Mouse (Mus musculus) C2C12 (cell line): ENCODE data around the gene Tmem127. TPM values are rescaled to one million over a fixed set of nuclear protein-coding genes. Genes with fewer than 3 reads are reported as not detected.
"Not testable (repeated sequence)": the region's sequence is repeated elsewhere in the genome, so short reads cannot be mapped to it uniquely, and the experiment has no call there.

ENCODE experiments used
- H3K27me3 ChIP-seq: one replicate; pipeline ENCODE4 v1.6.1; 2011; ENCODE audit not compliant: control insufficient read depth, insufficient read depth, insufficient read length
- H3K36me3 ChIP-seq: one replicate; pipeline ENCODE4 v1.6.1; 2011; ENCODE audit not compliant: control insufficient read depth, insufficient read depth
- H3K4me3 ChIP-seq: one replicate; pipeline ENCODE4 v1.5.1; 2011; ENCODE audit warnings: mild to moderate bottlenecking, control low read depth; ENCODE audit not compliant: poor library complexity, insufficient read depth, severe bottlenecking
- H3K79me2 ChIP-seq: one replicate; pipeline ENCODE4 v1.6.1; 2011; ENCODE audit not compliant: control insufficient read depth, insufficient read depth
- H3K79me3 ChIP-seq: one replicate; pipeline ENCODE4 v1.6.1; 2011; ENCODE audit warnings: low read depth, control low read depth
- H3ac ChIP-seq: one replicate; pipeline ENCODE3; 2011; ENCODE audit warnings: low read depth; ENCODE audit not compliant: control insufficient read depth, insufficient read length
- CEBPB ChIP-seq: IDR thresholded peaks from one replicate; pipeline ENCODE4 v1.6.1; 2011; ENCODE audit warnings: low read depth, mild to moderate bottlenecking, control low read depth, moderate library complexity
- CTCF ChIP-seq: IDR thresholded peaks from one replicate; pipeline ENCODE4 v1.5.1; 2011; ENCODE audit not compliant: control insufficient read depth, insufficient read depth, insufficient read length
- FOSL1 ChIP-seq: IDR thresholded peaks from one replicate; pipeline ENCODE4 v1.8.0; 2011; ENCODE audit warnings: mild to moderate bottlenecking, low read length; ENCODE audit not compliant: poor library complexity, insufficient read depth, severe bottlenecking
- MAX ChIP-seq: IDR thresholded peaks from one replicate; pipeline ENCODE4 v1.6.1; 2011; ENCODE audit warnings: mild to moderate bottlenecking, control low read depth
- MYOD1 ChIP-seq: IDR thresholded peaks from one replicate; pipeline ENCODE4 v1.6.1; 2011; ENCODE audit warnings: low read depth; ENCODE audit not compliant: control insufficient read depth, insufficient read length
- MYOG ChIP-seq: IDR thresholded peaks from one replicate; pipeline ENCODE4 v1.6.1; 2011; ENCODE audit not compliant: control insufficient read depth, insufficient read length; ENCODE audit errors: extremely low read depth
- USF1 ChIP-seq: IDR thresholded peaks from one replicate; pipeline ENCODE4 v1.6.1; 2011; ENCODE audit warnings: low read depth, mild to moderate bottlenecking, control low read depth, moderate library complexity
- polyA plus RNA-seq: library from polyadenylated mRNA; unstranded; fragments of >200 nt; fragmentation: generic; extraction: Trizol; gene quantifications from one replicate; pipeline ENCODE4 v1.2.1, GENCODE M21; 2012; ENCODE audit warnings: missing spikeins

Tmem127 gene
- polyA plus RNA-seq, 1 experiment: 16.8 TPM

DNA sequence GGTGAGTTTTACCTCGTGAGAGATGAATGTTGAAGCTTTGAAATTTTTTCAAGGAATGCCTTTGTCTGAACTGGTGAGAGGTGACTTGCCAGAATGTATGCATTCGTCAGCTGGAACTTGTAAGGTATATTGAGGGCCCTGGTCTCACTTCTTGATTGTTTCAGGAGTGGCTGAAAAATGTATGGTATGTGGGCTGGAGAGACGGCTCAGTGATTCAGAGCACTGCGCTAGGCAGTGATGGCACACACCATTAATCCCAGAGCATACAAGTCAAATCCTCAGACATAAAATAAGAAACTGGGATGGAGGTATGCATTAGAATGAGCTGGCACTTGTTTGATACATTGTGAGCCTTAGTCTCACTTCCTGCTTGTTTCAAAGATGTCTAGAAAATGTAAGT is 44.5 kb downstream of the Tmem127 start:
- H3ac ChIP-seq: no peak overlapping the region
- peaks cover 60% of the 10 kb centered on the region for H3K36me3 ChIP-seq
- no peaks in the 10 kb centered on the region for H3K79me2 ChIP-seq
- no peak overlapping the region for H3K4me3 ChIP-seq
- no peaks in the 10 kb centered on the region for H3K79me3 ChIP-seq
- H3K27me3 ChIP-seq: no peaks in the 10 kb centered on the region
- TF ChIP-seq MYOG: no peak
- no peak for TF ChIP-seq CEBPB

DNA sequence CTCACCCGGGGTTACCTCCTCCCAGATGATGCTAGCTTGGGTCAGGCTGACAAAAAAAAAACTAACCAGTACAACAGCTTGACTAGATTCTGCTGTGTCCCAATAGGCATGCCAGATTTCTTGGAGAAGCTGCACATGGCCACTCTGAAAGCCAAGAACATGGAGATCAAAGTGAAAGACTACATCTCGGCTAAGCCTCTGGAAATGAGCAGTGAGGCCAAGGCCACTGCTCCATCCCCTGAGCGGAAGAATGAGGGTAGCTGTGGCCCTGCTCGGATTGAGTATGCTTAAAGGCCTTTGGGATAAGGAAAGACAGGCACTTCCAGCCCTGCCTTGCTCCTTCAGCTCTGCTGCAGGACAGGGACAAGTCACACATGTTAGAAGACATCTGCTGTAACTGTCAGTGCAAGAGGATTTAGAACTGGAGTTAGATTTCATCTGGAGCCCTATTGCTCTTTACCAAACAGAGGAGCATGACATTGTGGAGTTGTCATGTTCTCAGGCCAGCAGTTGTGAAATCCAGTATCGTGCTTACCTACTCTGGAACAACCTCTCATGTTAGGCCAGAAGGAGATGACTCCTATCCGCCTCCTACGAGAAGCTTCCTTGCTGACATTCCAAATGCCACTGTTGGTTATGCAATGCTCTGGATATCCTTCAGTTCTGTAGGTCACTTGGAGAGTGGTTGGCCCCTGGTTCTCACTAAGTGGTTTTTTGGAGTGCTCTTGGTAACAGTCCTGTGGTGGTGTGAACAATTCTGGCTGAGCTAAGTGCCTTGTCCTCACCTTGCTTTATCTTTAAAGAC is 49.5 kb downstream of the Tmem127 start:
- H3K4me3 ChIP-seq: no peak overlapping the region
- H3K79me2 ChIP-seq: no peaks in the 10 kb centered on the region
- H3K36me3 ChIP-seq: peaks cover 74% of the 10 kb centered on the region
- H3K27me3 ChIP-seq: no peaks in the 10 kb centered on the region
- no peak for TF ChIP-seq USF1
- TF ChIP-seq CTCF: no peak
- TF ChIP-seq FOSL1: no peak
- TF ChIP-seq MYOG: no peak
- no peak for TF ChIP-seq MYOD1
- no peak for TF ChIP-seq CEBPB
- no peak for TF ChIP-seq MAX
- H3K79me3 ChIP-seq: no peaks in the 10 kb centered on the region
- H3ac ChIP-seq: no peak overlapping the region

DNA sequence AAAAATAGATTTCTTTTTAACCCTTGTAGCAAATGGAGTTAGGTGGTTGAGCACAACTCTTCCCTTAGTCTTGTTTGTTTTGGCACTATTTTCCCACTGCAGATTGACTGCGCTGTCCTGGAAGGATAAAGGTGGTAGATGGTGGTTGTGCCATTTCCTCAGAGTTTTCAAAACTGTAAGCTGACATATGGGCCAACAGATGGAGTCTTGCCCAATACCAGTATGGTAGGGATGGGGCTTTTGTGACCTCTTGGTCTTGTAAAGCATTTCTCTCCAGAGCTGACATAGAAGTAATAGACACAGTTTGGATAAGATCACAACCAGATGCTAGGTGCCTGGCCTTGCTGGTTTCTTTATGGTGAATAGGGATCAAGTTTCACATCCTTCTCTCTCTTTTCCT is 50.3 kb downstream of the Tmem127 start:
- Histone ChIP-seq H3K79me2 (no peaks in the 10 kb centered on the region), H3ac (no peak overlapping the region), H3K36me3 (peaks cover 65% of the 10 kb centered on the region), H3K4me3 (no peak overlapping the region), H3K27me3 (no peaks in the 10 kb centered on the region), H3K79me3 (no peaks in the 10 kb centered on the region)
- no peak for TF ChIP-seq MYOG
- TF ChIP-seq MAX: no peak
- TF ChIP-seq FOSL1: no peak

DNA sequence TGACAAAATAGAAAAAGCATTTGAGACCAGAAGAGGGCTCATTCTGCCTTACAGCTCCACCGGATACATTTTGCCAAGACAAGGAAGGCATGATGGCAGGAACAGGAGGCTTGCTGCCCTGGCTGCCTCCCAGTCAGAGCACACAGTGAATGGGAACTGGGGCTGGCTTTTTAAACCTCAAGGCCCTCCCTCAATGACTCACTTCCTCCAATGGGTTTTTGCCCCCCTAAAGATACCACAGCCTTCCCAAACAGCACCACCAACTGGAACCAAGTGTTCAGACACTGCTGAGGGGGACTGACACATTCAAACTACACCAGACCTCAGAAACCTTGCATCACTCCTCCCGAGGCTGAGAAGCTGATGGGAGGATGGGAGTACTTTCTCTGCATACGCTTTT is 53.0 kb downstream of the Tmem127 start:
- Histone ChIP-seq H3K36me3 (peaks cover 50% of the 10 kb centered on the region), H3K79me3 (no peaks in the 10 kb centered on the region), H3K79me2 (no peaks in the 10 kb centered on the region), H3K4me3 (no peak overlapping the region), H3K27me3 (no peaks in the 10 kb centered on the region), H3ac (no peak overlapping the region)
- no peak for TF ChIP-seq CTCF
- TF ChIP-seq CEBPB: no peak
- no peak for TF ChIP-seq MAX
- TF ChIP-seq MYOG: no peak
- TF ChIP-seq FOSL1: no peak
- TF ChIP-seq MYOD1: no peak
- no peak for TF ChIP-seq USF1

DNA sequence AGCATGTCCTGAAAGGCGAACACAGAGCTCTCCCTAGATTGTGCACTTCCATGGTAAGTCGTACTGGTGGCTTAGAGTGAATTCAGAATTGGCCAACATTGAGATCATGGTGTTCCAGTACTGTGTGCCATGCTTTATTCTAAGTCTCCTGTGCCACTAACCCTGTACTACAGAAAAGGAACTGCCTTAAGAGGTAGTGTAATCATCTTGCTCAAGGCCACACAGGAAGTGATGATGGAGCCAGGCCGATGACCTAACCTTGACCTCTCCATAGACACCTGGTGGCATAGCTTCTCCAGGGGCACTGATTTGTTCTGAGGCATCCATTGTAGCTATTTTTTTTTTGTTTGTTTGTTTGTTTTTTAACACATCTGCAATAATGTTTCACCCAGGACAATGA is 54.2 kb downstream of the Tmem127 start:
- peaks cover 44% of the 10 kb centered on the region for H3K36me3 ChIP-seq
- TF ChIP-seq USF1: no peak
- no peak for TF ChIP-seq MYOD1
- no peak for TF ChIP-seq MYOG
- TF ChIP-seq FOSL1: no peak
- H3K79me2 ChIP-seq: no peaks in the 10 kb centered on the region
- no peak overlapping the region for H3K4me3 ChIP-seq
- no peaks in the 10 kb centered on the region for H3K27me3 ChIP-seq
- no peak overlapping the region for H3ac ChIP-seq
- no peaks in the 10 kb centered on the region for H3K79me3 ChIP-seq

DNA sequence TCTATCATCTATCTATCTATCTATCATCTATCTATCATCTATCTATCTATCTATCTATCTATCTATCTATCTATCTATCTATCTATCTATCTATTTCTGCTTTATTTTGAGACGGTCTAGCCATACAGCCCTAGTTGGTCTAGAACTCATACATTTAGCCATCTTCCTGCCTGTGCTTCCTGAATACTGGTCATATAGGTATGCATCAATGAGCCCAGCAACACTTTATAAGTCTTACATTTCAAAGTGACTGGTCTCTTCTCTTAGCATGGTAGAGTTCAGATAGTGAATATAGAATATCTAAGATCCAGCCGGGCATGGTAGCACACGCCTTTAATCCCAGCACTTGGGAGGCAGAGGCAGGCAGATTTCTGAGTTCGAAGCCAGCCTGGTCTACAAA is 56.5 kb downstream of the Tmem127 start:
- not testable (repeated sequence) for H3K27me3 ChIP-seq, H3K79me2 ChIP-seq, H3ac ChIP-seq, H3K79me3 ChIP-seq, H3K4me3 ChIP-seq
- H3K36me3 ChIP-seq: peaks cover 20% of the 10 kb centered on the region
